Mouse (Mus musculus): ENCODE data around the gene Gm7694.

- TF ChIP-seq CTCF (IDR thresholded peaks at IDR 0.05; ENCODE audit: low read depth, low read length) (no peak), POLR2A (IDR thresholded peaks at IDR 0.05; ENCODE audit: extremely low read depth, insufficient read depth, low read length) (no peak)
Observed at GRCm38 (mm10) chr1:170305002-170305401, 1.1 kb downstream of the Gm7694 start.

Data from liver, adult 2 months (tissue).